Mouse (Mus musculus) bone marrow macrophage, adult 2 months (primary cell): ENCODE measurements around the gene Stam2.

Source experiments
- CTCF ChIP-seq: IDR thresholded peaks from 2 replicates; pipeline ENCODE4 v1.5.1; 2012; ENCODE audit warnings: low read depth, mild to moderate bottlenecking, low read length, moderate library complexity
- POLR2A ChIP-seq: IDR thresholded peaks from 2 replicates; pipeline ENCODE4 v1.6.1; 2012; ENCODE audit warnings: mild to moderate bottlenecking, low read depth, low read length, borderline replicate concordance

- TF ChIP-seq POLR2A, result no peak
- no peak for TF ChIP-seq CTCF
Measured at GRCm38 (mm10) chr2:52733659-52734058, 8.4 kb downstream of the Stam2 start.
